Comparison of ENCODE assay signal across 21 mouse cellular contexts in the genomic region with DNA sequence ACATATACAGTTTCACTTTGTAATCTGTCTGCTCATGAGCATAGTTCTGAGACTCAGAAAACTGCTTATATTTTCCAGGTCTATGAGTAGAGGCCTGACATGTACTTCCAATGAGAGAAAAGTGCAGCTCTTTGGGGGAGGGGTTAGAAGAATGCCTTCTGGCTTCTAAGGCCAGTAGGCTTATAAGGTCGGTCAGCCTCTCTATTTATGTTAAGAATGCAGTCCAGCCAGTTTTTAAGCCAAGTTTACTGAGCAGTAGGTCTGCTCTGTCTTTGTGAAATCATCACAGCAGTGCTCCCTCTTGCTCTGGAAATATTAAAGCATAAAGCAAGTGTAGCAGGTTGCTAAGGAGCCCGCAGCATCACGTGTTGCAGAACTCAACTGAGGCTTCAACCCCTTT. TPM values are rescaled to one million over a fixed set of nuclear protein-coding genes. Genes with fewer than 3 reads are reported as not detected.
DNase-seq lines count a peak whose midpoint lies in the region; ATAC-seq and TF ChIP-seq lines count a peak whose summit lies in the region.
"Had no signal": no experiment of that assay in that cellular context is flagged by ENCODE, and none has a peak within 500 bp of the region (broad histone marks: within the 10 kb centered on the region; RNA-seq: fewer than 3 reads in every experiment).

No protein-coding gene starts in this region.

- no peak overlapping the region for H3K4me3 ChIP-seq in intestine, embryonic 15.5 days (replicated peaks)
- no peak overlapping the region for H3K4me3 ChIP-seq in intestine, embryonic 16.5 days (ENCODE audit: low read length)
- H3K4me3 ChIP-seq in lung, embryonic 16.5 days (ENCODE audit: low read length) = no peak overlapping the region
- H3K4me3 ChIP-seq in lung, adult 2 months (replicated peaks; ENCODE audit: extremely low read depth, low read depth, low read length) = no peak overlapping the region
- H3K4me3 ChIP-seq: forebrain, embryonic 12.5 days; heart, embryonic 15.5 days; hindbrain, embryonic 13.5 days; left cerebral cortex, adult 2 months; limb, embryonic 15.5 days; neural tube, embryonic 15.5 days had no signal

- no peaks in the 10 kb centered on the region for H3K4me1 ChIP-seq in intestine, embryonic 15.5 days (replicated peaks)
- no peaks in the 10 kb centered on the region for H3K4me1 ChIP-seq in intestine, embryonic 16.5 days (ENCODE audit: control insufficient read depth, insufficient read depth, low read length)
- H3K4me1 ChIP-seq in lung, embryonic 16.5 days (replicated peaks; ENCODE audit: control insufficient read depth, insufficient read depth, low read length) = peaks cover 6% of the 10 kb centered on the region
- no peaks in the 10 kb centered on the region; the same call in 1 of the 2 replicates for H3K4me1 ChIP-seq in lung, adult 2 months (ENCODE audit: control insufficient read depth, insufficient read depth, low read length)
- H3K4me1 ChIP-seq: forebrain, embryonic 12.5 days; heart, embryonic 15.5 days; hindbrain, embryonic 13.5 days; limb, embryonic 15.5 days; neural tube, embryonic 15.5 days had no signal

- H3K27ac ChIP-seq in intestine, embryonic 15.5 days = no peak overlapping the region
- H3K27ac ChIP-seq in intestine, embryonic 16.5 days (ENCODE audit: low read length) = no peak overlapping the region
- H3K27ac ChIP-seq in lung, embryonic 16.5 days (ENCODE audit: low read length) = peak overlapping the region; percentile 49; the same call in 1 of the 2 replicates
- H3K27ac ChIP-seq: forebrain, embryonic 12.5 days; heart, embryonic 15.5 days; hindbrain, embryonic 13.5 days; left cerebral cortex, adult 2 months; limb, embryonic 15.5 days; liver, embryonic 14.5 days; neural tube, embryonic 15.5 days had no signal

- no peak for TF ChIP-seq POLR2A in lung, adult 2 months (IDR thresholded peaks at IDR 0.05; ENCODE audit: borderline replicate concordance, extremely low read depth, low read depth, low read length)

- H3K9ac ChIP-seq in intestine, embryonic 15.5 days = no peak overlapping the region
- H3K9ac ChIP-seq in intestine, embryonic 16.5 days (ENCODE audit: low read depth, low read length) = no peak overlapping the region
- H3K9ac ChIP-seq in lung, embryonic 16.5 days (ENCODE audit: low read length) = no peak overlapping the region
- H3K9ac ChIP-seq: forebrain, embryonic 12.5 days; heart, embryonic 15.5 days; hindbrain, embryonic 13.5 days; limb, embryonic 15.5 days; liver, embryonic 14.5 days; neural tube, embryonic 15.5 days had no signal

- no peak for TF ChIP-seq CTCF in lung, adult 2 months (IDR thresholded peaks at IDR 0.05; ENCODE audit: insufficient read depth, low read length)

- no peaks in the 10 kb centered on the region for H3K36me3 ChIP-seq in intestine, embryonic 15.5 days
- H3K36me3 ChIP-seq in intestine, embryonic 16.5 days (ENCODE audit: control insufficient read depth, insufficient read depth, low read length) = no peaks in the 10 kb centered on the region
- no peaks in the 10 kb centered on the region for H3K36me3 ChIP-seq in lung, embryonic 16.5 days (ENCODE audit: control insufficient read depth, insufficient read depth, low read length)
- H3K36me3 ChIP-seq: forebrain, embryonic 12.5 days; heart, embryonic 15.5 days; hindbrain, embryonic 13.5 days; limb, embryonic 15.5 days; neural tube, embryonic 15.5 days had no signal

- 50% methylated on average over 3 of the region's 3 CpGs for WGBS in intestine, embryonic 15.5 days
- 62% methylated on average over 3 of the region's 3 CpGs for WGBS in intestine, embryonic 16.5 days
- 40% methylated on average over 3 of the region's 3 CpGs for WGBS in lung, embryonic 16.5 days
- 56% methylated on average over 3 of the region's 3 CpGs for WGBS in lung, adult 2 months

- H3K4me2 ChIP-seq in intestine, embryonic 15.5 days (replicated peaks) = no peak overlapping the region
- H3K4me2 ChIP-seq in intestine, embryonic 16.5 days (ENCODE audit: low read depth, low read length) = no peak overlapping the region
- no peak overlapping the region for H3K4me2 ChIP-seq in lung, embryonic 16.5 days (ENCODE audit: low read depth, low read length)
- H3K4me2 ChIP-seq: forebrain, embryonic 12.5 days; heart, embryonic 15.5 days; hindbrain, embryonic 13.5 days; limb, embryonic 15.5 days; midbrain, embryonic 11.5 days; neural tube, embryonic 15.5 days had no signal

- no peaks in the 10 kb centered on the region for H3K27me3 ChIP-seq in intestine, embryonic 15.5 days (replicated peaks)
- H3K27me3 ChIP-seq in intestine, embryonic 16.5 days (replicated peaks; ENCODE audit: control insufficient read depth, insufficient read depth, low read length) = no peaks in the 10 kb centered on the region
- no peaks in the 10 kb centered on the region for H3K27me3 ChIP-seq in lung, embryonic 16.5 days (ENCODE audit: control insufficient read depth, insufficient read depth, low read depth, low read length)
- H3K27me3 ChIP-seq: forebrain, embryonic 12.5 days; heart, embryonic 15.5 days; hindbrain, embryonic 13.5 days; limb, embryonic 15.5 days; neural tube, embryonic 15.5 days had no signal

- no peak for DNase-seq in lung, adult 2 months
- peak; percentile 7 for DNase-seq in forelimb bud, embryonic 11.5 days (ENCODE audit: low read depth, low spot score)
- peak; percentile 3 to 44 for DNase-seq in kidney, postnatal 36 days
- DNase-seq in left cerebral cortex, adult 9 months (ENCODE audit: low spot score in 2 of 2) = no peak
- DNase-seq in cerebellum, postnatal 36 days = no peak
- DNase-seq: adrenal gland, postnatal 14 days; cerebellum, adult 8-10 months; heart, postnatal 36 days; left cerebral cortex, postnatal 4 days; thymus, postnatal 25 days had no signal

- no peaks in the 10 kb centered on the region for H3K9me3 ChIP-seq in intestine, embryonic 15.5 days
- H3K9me3 ChIP-seq in intestine, embryonic 16.5 days (ENCODE audit: control insufficient read depth, low read length) = no peaks in the 10 kb centered on the region
- no peaks in the 10 kb centered on the region for H3K9me3 ChIP-seq in lung, embryonic 16.5 days (ENCODE audit: control insufficient read depth, low read length)
- H3K9me3 ChIP-seq: forebrain, embryonic 12.5 days; heart, embryonic 15.5 days; hindbrain, embryonic 13.5 days; limb, embryonic 15.5 days; neural tube, embryonic 15.5 days had no signal

- ATAC-seq in intestine, embryonic 15.5 days = peak; percentile 31; the same call in 1 of the 2 replicates
- no peak for ATAC-seq in intestine, embryonic 16.5 days
- peak; percentile 92 for ATAC-seq in lung, embryonic 16.5 days (ENCODE audit: low read depth)

RNA-seq across cellular contexts. Expression of a gene that starts 53.8 kb away (rescaled TPM):
- polyA plus RNA-seq in intestine, embryonic 15.5 days (2015; fragmentation: Nextera tagmentation; extraction: Ambion mirVana) = 15.2 and 16.9 TPM in 2 replicates
- polyA plus RNA-seq in intestine, embryonic 16.5 days (2015; fragmentation: Nextera tagmentation; extraction: Ambion mirVana) = 14.0 and 15.0 TPM in 2 replicates
- polyA plus RNA-seq in lung, embryonic 16.5 days (2015; fragmentation: Nextera tagmentation; extraction: Ambion mirVana) = 16.4 and 18.1 TPM in 2 replicates
- 8.1 and 8.8 TPM in 2 replicates for polyA plus RNA-seq in lung, adult 2 months (2012; rRNA removed)

Comparison
In these comparisons a context has a peak if more than half of its experiments do, and no peak if none do; other contexts are left out.
1. DNase-seq: peak in forelimb bud, embryonic 11.5 days (single experiment) and kidney, postnatal 36 days (2 of 2); none in lung, adult 2 months (single experiment), left cerebral cortex, adult 9 months (0 of 2) and cerebellum, postnatal 36 days (0 of 2).